Mouse (Mus musculus) lung, postnatal 0 days (tissue): ENCODE data around the gene Rnf123. TPM values are rescaled to one million over a fixed set of nuclear protein-coding genes. Genes with fewer than 3 reads are reported as not detected.
A peak's percentile ranks its signal among the peaks of the same experiment; 100 is the strongest.

Source experiments
- ATAC-seq: fragments of 200-750 bp; cut with Nextera tagmentation; 2 replicates; pipeline ENCODE4 v1.8.0; 2017; ENCODE audit warnings: moderate library complexity
- DNase-seq: peaks from one replicate; pipeline ENCODE4 v3.0.0-alpha.2; 2016; ENCODE audit warnings: low spot score
- H3K27ac ChIP-seq: fragments of 300-500 bp; sonication (generic); 2 replicates; pipeline ENCODE4 v1.5.1; 2014; ENCODE audit warnings: antibody characterized with exemption, mild to moderate bottlenecking, low read length, mixed read lengths
- H3K27me3 ChIP-seq: fragments of 300-500 bp; sonication (generic); replicated peaks from 2 replicates; pipeline ENCODE4 v1.6.1; 2014; ENCODE audit warnings: low read length, mixed read lengths; ENCODE audit not compliant: insufficient read depth
- H3K36me3 ChIP-seq: fragments of 300-500 bp; sonication (generic); 2 replicates; pipeline ENCODE4 v1.6.1; 2014; ENCODE audit warnings: low read length, mixed read lengths; ENCODE audit not compliant: insufficient read depth
- H3K4me1 ChIP-seq: fragments of 300-500 bp; sonication (generic); 2 replicates; pipeline ENCODE4 v1.6.1; 2014; ENCODE audit warnings: antibody characterized with exemption, low read depth, low read length, mixed read lengths; ENCODE audit not compliant: insufficient read depth
- H3K4me2 ChIP-seq: fragments of 300-500 bp; sonication (generic); replicated peaks from 2 replicates; pipeline ENCODE4 v1.6.1; 2014; ENCODE audit warnings: low read depth, mild to moderate bottlenecking, low read length, moderate library complexity, mixed read lengths
- H3K4me3 ChIP-seq: fragments of 300-500 bp; sonication (generic); 2 replicates; pipeline ENCODE4 v1.5.1; 2014; ENCODE audit warnings: low read depth, low read length
- H3K9ac ChIP-seq: fragments of 300-500 bp; sonication (generic); replicated peaks from 2 replicates; pipeline ENCODE4 v1.6.1; 2014; ENCODE audit warnings: low read depth, mild to moderate bottlenecking
- H3K9me3 ChIP-seq: fragments of 300-500 bp; sonication (generic); 2 replicates; pipeline ENCODE4 v1.6.1; 2016; ENCODE audit warnings: low read length, mixed read lengths
- CTCF ChIP-seq: IDR thresholded peaks from 2 replicates; pipeline ENCODE4 v1.5.1; 2016; ENCODE audit warnings: antibody characterized with exemption, mild to moderate bottlenecking
- EP300 ChIP-seq: IDR thresholded peaks from 2 replicates; pipeline ENCODE4 v1.6.1; 2016; ENCODE audit warnings: antibody characterized with exemption, mild to moderate bottlenecking, control low read depth
- WGBS: fragments of 180-500 bp; shearing (Covaris S2); extraction: QIAGEN DNeasy Blood & Tissue Kit; methylation state at CpG from one replicate; pipeline ENCODE4 v1.1.7; 2014; 5-methylcytosine and 5-hydroxymethylcytosine counted together
- polyA plus RNA-seq: library from polyadenylated mRNA; unstranded; fragments of >200 nt; fragmentation: Nextera tagmentation; extraction: Ambion mirVana; gene quantifications from 2 replicates; pipeline ENCODE4 v1.2.1, GENCODE M21; 2015

The Rnf123 gene
- polyA plus RNA-seq, 1 experiment from 2014 or later = 19.7 TPM

GRCm38 (mm10) chr9:108125731-108126130 is 42.6 kb upstream of the Rnf123 start:
- TF ChIP-seq CTCF (no peak), EP300 (no peak)
- H3K9ac ChIP-seq = no peak overlapping the region
- H3K27me3 ChIP-seq = no peaks in the 10 kb centered on the region
- no peaks in the 10 kb centered on the region for H3K36me3 ChIP-seq
- DNase-seq (no peak), ATAC-seq (no peak)
- H3K9me3 ChIP-seq = no peaks in the 10 kb centered on the region
- WGBS = 92% methylated on average over 8 of the region's 8 CpGs
- no peak overlapping the region for H3K4me2 ChIP-seq
- no peaks in the 10 kb centered on the region for H3K4me1 ChIP-seq
- H3K27ac ChIP-seq = no peak overlapping the region
- H3K4me3 ChIP-seq = no peak overlapping the region

- Histone ChIP-seq H3K9ac (no peak overlapping the region), H3K36me3 (no peaks in the 10 kb centered on the region), H3K27ac (no peak overlapping the region), H3K4me2 (no peak overlapping the region), H3K27me3 (no peaks in the 10 kb centered on the region), H3K4me1 (peaks cover 3% of the 10 kb centered on the region; the same call in 1 of the 2 replicates), H3K4me3 (no peak overlapping the region), H3K9me3 (no peaks in the 10 kb centered on the region)
- WGBS = 83% methylated on average over 3 of the region's 4 CpGs
- no peak for TF ChIP-seq EP300
- TF ChIP-seq CTCF = no peak
- DNase-seq (no peak), ATAC-seq (no peak)
These were observed 40.8 kb upstream of the Rnf123 start for GRCm38 (mm10) chr9:108123916-108124315.

GRCm38 (mm10) chr9:108121170-108121969 is 38.2 kb upstream of the Rnf123 start:
- 80% methylated on average over 10 of the region's 10 CpGs for WGBS
- no peaks in the 10 kb centered on the region for H3K9me3 ChIP-seq

GRCm38 (mm10) chr9:108120671-108121070 is 37.5 kb upstream of the Rnf123 start:
- no peak for TF ChIP-seq CTCF
- no peak for TF ChIP-seq EP300
- ATAC-seq (0 out of 2 replicates have a peak, but pooled peaks have one; percentile 14), DNase-seq (no peak)
- Histone ChIP-seq H3K9me3 (no peaks in the 10 kb centered on the region), H3K9ac (no peak overlapping the region), H3K27ac (no peak overlapping the region), H3K27me3 (no peaks in the 10 kb centered on the region), H3K36me3 (no peaks in the 10 kb centered on the region), H3K4me1 (peaks cover 3% of the 10 kb centered on the region; the same call in 1 of the 2 replicates), H3K4me3 (no peak overlapping the region), H3K4me2 (no peak overlapping the region)
- 84% methylated on average over 8 of the region's 8 CpGs for WGBS

More at GRCm38 (mm10) chr9:108121170-108121969, 38.2 kb upstream of the Rnf123 start:
- no peaks in the 10 kb centered on the region for H3K36me3 ChIP-seq
- H3K4me1 ChIP-seq = peaks cover 3% of the 10 kb centered on the region; the same call in 1 of the 2 replicates
- no peak overlapping the region for H3K9ac ChIP-seq
- no peaks in the 10 kb centered on the region for H3K27me3 ChIP-seq
- no peak overlapping the region for H3K4me3 ChIP-seq
- H3K27ac ChIP-seq = no peak overlapping the region
- ATAC-seq = no peak
- TF ChIP-seq EP300 (no peak), CTCF (no peak)
- DNase-seq = no peak
- H3K4me2 ChIP-seq = no peak overlapping the region

GRCm38 (mm10) chr9:108119891-108120411 is 36.8 kb upstream of the Rnf123 start:
- DNase-seq (peak; percentile 90), ATAC-seq (peak; percentile 96)
- no peak overlapping the region for H3K9ac ChIP-seq

GRCm38 (mm10) chr9:108117143-108117542 is 34.0 kb upstream of the Rnf123 start:
- H3K27me3 ChIP-seq = no peaks in the 10 kb centered on the region
- WGBS = 59% methylated on average over 4 of the region's 4 CpGs
- ATAC-seq (no peak), DNase-seq (no peak)
- H3K4me1 ChIP-seq = peaks cover 3% of the 10 kb centered on the region; the same call in 1 of the 2 replicates
- H3K9ac ChIP-seq = no peak overlapping the region
- no peak overlapping the region for H3K4me3 ChIP-seq
- no peak overlapping the region for H3K4me2 ChIP-seq
- H3K27ac ChIP-seq = no peak overlapping the region
- H3K36me3 ChIP-seq = no peaks in the 10 kb centered on the region
- no peaks in the 10 kb centered on the region for H3K9me3 ChIP-seq
- TF ChIP-seq CTCF (no peak), EP300 (no peak)

More at GRCm38 (mm10) chr9:108119891-108120411, 36.8 kb upstream of the Rnf123 start:
- WGBS = 18% methylated on average over 11 of the region's 11 CpGs
- Histone ChIP-seq H3K9me3 (no peaks in the 10 kb centered on the region), H3K27me3 (no peaks in the 10 kb centered on the region), H3K36me3 (no peaks in the 10 kb centered on the region), H3K4me2 (no peak overlapping the region), H3K27ac (no peak overlapping the region), H3K4me1 (peaks cover 3% of the 10 kb centered on the region; the same call in 1 of the 2 replicates), H3K4me3 (no peak overlapping the region)
- TF ChIP-seq CTCF = no peak
- TF ChIP-seq EP300 = no peak
